Mouse (Mus musculus) bone marrow, adult 2 months (tissue): ENCODE measurements around the gene Bahcc1. TPM values are rescaled to one million over a fixed set of nuclear protein-coding genes. Genes with fewer than 3 reads are reported as not detected.

ENCODE experiments used
- H3K27ac ChIP-seq: fragments of 200-500 bp; 2 replicates; pipeline ENCODE4 v1.5.1; 2012; ENCODE audit warnings: low read depth, mild to moderate bottlenecking, control low read depth, inconsistent platforms, low read length; ENCODE audit not compliant: control insufficient read depth, poor library complexity, insufficient read depth
- H3K4me1 ChIP-seq: fragments of 200-500 bp; 2 replicates; pipeline ENCODE4 v1.6.1; 2011; ENCODE audit warnings: low read length; ENCODE audit not compliant: control insufficient read depth, insufficient read depth
- H3K4me3 ChIP-seq: fragments of 200-500 bp; replicated peaks from 2 replicates; pipeline ENCODE3; 2011; ENCODE audit warnings: mild to moderate bottlenecking, low read depth, low read length, control low read depth; ENCODE audit not compliant: control insufficient read depth
- CTCF ChIP-seq: fragments of 200-500 bp; IDR thresholded peaks from 2 replicates; pipeline ENCODE4 v1.5.1; 2011; ENCODE audit warnings: low read length, control low read depth; ENCODE audit not compliant: control insufficient read depth, insufficient read depth
- POLR2A ChIP-seq: fragments of 200-500 bp; IDR thresholded peaks from 2 replicates; pipeline ENCODE4 v1.6.1; 2011; ENCODE audit warnings: low read depth, mild to moderate bottlenecking, control low read depth, low read length, borderline replicate concordance; ENCODE audit not compliant: control insufficient read depth
- WGBS: fragments of 180-500 bp; shearing (Covaris S2); methylation state at CpG from one replicate; pipeline ENCODE4 v1.1.7; 2018; 5-methylcytosine and 5-hydroxymethylcytosine counted together
- polyA plus RNA-seq: library from polyadenylated mRNA; stranded (reverse); fragments of >200 nt; gene quantifications from 2 replicates; pipeline ENCODE4 v1.2.4, GENCODE M21; 2011; ENCODE audit warnings: low replicate concordance; ENCODE audit not compliant: missing spikeins, insufficient read depth, insufficient read length

Bahcc1 gene
- polyA plus RNA-seq, 1 experiment = 5.8 TPM

GRCm38 (mm10) chr11:120297767-120298166, 65.0 kb downstream of the Bahcc1 start:
- Histone ChIP-seq H3K4me3 (no peak overlapping the region), H3K4me1 (peaks cover 1% of the 10 kb centered on the region; the same call in 1 of the 2 replicates), H3K27ac (no peak overlapping the region)
- WGBS = 86% methylated on average over 7 of the region's 7 CpGs
- TF ChIP-seq POLR2A (no peak), CTCF (no peak)

- 78% methylated on average over 4 of the region's 4 CpGs for WGBS
- no peak overlapping the region for H3K4me3 ChIP-seq
- no peak overlapping the region for H3K27ac ChIP-seq
- H3K4me1 ChIP-seq = peaks cover 1% of the 10 kb centered on the region; the same call in 1 of the 2 replicates
- no peak for TF ChIP-seq CTCF
- no peak for TF ChIP-seq POLR2A
These were observed 65.8 kb downstream of the Bahcc1 start for GRCm38 (mm10) chr11:120298441-120299141.

GRCm38 (mm10) chr11:120299484-120299883, 66.7 kb downstream of the Bahcc1 start:
- no peak overlapping the region for H3K27ac ChIP-seq
- peaks cover 1% of the 10 kb centered on the region; the same call in 1 of the 2 replicates for H3K4me1 ChIP-seq
- no peak overlapping the region for H3K4me3 ChIP-seq
- TF ChIP-seq CTCF (no peak), POLR2A (no peak)
- 30% methylated on average over 5 of the region's 5 CpGs for WGBS

GRCm38 (mm10) chr11:120303119-120303518, 70.4 kb downstream of the Bahcc1 start:
- Histone ChIP-seq H3K27ac (peak overlapping the region; percentile 53), H3K4me1 (peaks cover 5% of the 10 kb centered on the region), H3K4me3 (no peak overlapping the region)
- TF ChIP-seq POLR2A (no peak; the same call in 1 of the 2 replicates), CTCF (no peak)
- WGBS = 84% methylated on average over 9 of the region's 9 CpGs

GRCm38 (mm10) chr11:120303559-120304349, 71.0 kb downstream of the Bahcc1 start:
- no peak overlapping the region for H3K4me3 ChIP-seq
- peaks cover 5% of the 10 kb centered on the region for H3K4me1 ChIP-seq
- WGBS = 70% methylated on average over 21 of the region's 21 CpGs
- TF ChIP-seq CTCF (no peak), POLR2A (no peak)
- peak overlapping the region; percentile 53 for H3K27ac ChIP-seq

GRCm38 (mm10) chr11:120304350-120304694, 71.6 kb downstream of the Bahcc1 start:
- Histone ChIP-seq H3K4me1 (peaks cover 5% of the 10 kb centered on the region), H3K27ac (peak overlapping the region; percentile 50), H3K4me3 (no peak overlapping the region)
- TF ChIP-seq POLR2A = no peak
- no peak for TF ChIP-seq CTCF
- WGBS = 66% methylated on average over 5 of the region's 5 CpGs

GRCm38 (mm10) chr11:120304886-120305534, 72.3 kb downstream of the Bahcc1 start:
- Histone ChIP-seq H3K4me3 (peak overlapping the region; percentile 63), H3K4me1 (peaks cover 4% of the 10 kb centered on the region), H3K27ac (peak overlapping the region; percentile 77)
- peak; percentile 28; the same call in 1 of the 2 replicates for TF ChIP-seq POLR2A
- TF ChIP-seq CTCF = peak; percentile 49; the same call in 1 of the 2 replicates
- under 1% methylated on average over 53 of the region's 53 CpGs for WGBS

- Histone ChIP-seq H3K4me3 (peak overlapping the region; percentile 63), H3K4me1 (peaks cover 5% of the 10 kb centered on the region), H3K27ac (peak overlapping the region; percentile 44)
- WGBS = 22% methylated on average over 15 of the region's 15 CpGs
- TF ChIP-seq CTCF (no peak), POLR2A (no peak)
These were observed 73.0 kb downstream of the Bahcc1 start for GRCm38 (mm10) chr11:120305535-120306365.
